Mouse (Mus musculus) C2C12 (cell line): ENCODE data around the gene Paqr7. TPM values are rescaled to one million over a fixed set of nuclear protein-coding genes. Genes with fewer than 3 reads are reported as not detected.

Experiments used
- H3K27me3 ChIP-seq: one replicate; pipeline ENCODE4 v1.6.1; 2011; ENCODE audit not compliant: control insufficient read depth, insufficient read depth, insufficient read length
- H3K36me3 ChIP-seq: one replicate; pipeline ENCODE4 v1.6.1; 2011; ENCODE audit not compliant: control insufficient read depth, insufficient read depth
- H3K4me3 ChIP-seq: one replicate; pipeline ENCODE4 v1.5.1; 2011; ENCODE audit warnings: mild to moderate bottlenecking, control low read depth; ENCODE audit not compliant: poor library complexity, insufficient read depth, severe bottlenecking
- H3K79me2 ChIP-seq: one replicate; pipeline ENCODE4 v1.6.1; 2011; ENCODE audit not compliant: control insufficient read depth, insufficient read depth
- H3K79me3 ChIP-seq: one replicate; pipeline ENCODE4 v1.6.1; 2011; ENCODE audit warnings: low read depth, control low read depth
- H3ac ChIP-seq: one replicate; pipeline ENCODE3; 2011; ENCODE audit warnings: low read depth; ENCODE audit not compliant: control insufficient read depth, insufficient read length
- CEBPB ChIP-seq: IDR thresholded peaks from one replicate; pipeline ENCODE4 v1.6.1; 2011; ENCODE audit warnings: low read depth, mild to moderate bottlenecking, control low read depth, moderate library complexity
- CTCF ChIP-seq: IDR thresholded peaks from one replicate; pipeline ENCODE4 v1.5.1; 2011; ENCODE audit not compliant: control insufficient read depth, insufficient read depth, insufficient read length
- FOSL1 ChIP-seq: IDR thresholded peaks from one replicate; pipeline ENCODE4 v1.8.0; 2011; ENCODE audit warnings: mild to moderate bottlenecking, low read length; ENCODE audit not compliant: poor library complexity, insufficient read depth, severe bottlenecking
- MAX ChIP-seq: IDR thresholded peaks from one replicate; pipeline ENCODE4 v1.6.1; 2011; ENCODE audit warnings: mild to moderate bottlenecking, control low read depth
- MYOD1 ChIP-seq: IDR thresholded peaks from one replicate; pipeline ENCODE4 v1.6.1; 2011; ENCODE audit warnings: low read depth; ENCODE audit not compliant: control insufficient read depth, insufficient read length
- MYOG ChIP-seq: IDR thresholded peaks from one replicate; pipeline ENCODE4 v1.6.1; 2011; ENCODE audit not compliant: control insufficient read depth, insufficient read length; ENCODE audit errors: extremely low read depth
- USF1 ChIP-seq: IDR thresholded peaks from one replicate; pipeline ENCODE4 v1.6.1; 2011; ENCODE audit warnings: low read depth, mild to moderate bottlenecking, control low read depth, moderate library complexity
- long read RNA-seq, 2 experiments: library from polyadenylated mRNA; unstranded; transcript quantifications; one replicate each; pipeline ENCODE4 v2.0.0; 2019 to 2020
- polyA plus RNA-seq: library from polyadenylated mRNA; unstranded; fragments of >200 nt; fragmentation: generic; extraction: Trizol; gene quantifications from one replicate; pipeline ENCODE4 v1.2.1, GENCODE M21; 2012; ENCODE audit warnings: missing spikeins

Gene Paqr7
- polyA plus RNA-seq: 5.1 TPM
- long read RNA-seq, experiment 1, partial matches to known transcripts: 0 of 2 reads
- long read RNA-seq, experiment 1, other reads (novel, unspliced or antisense): 1 of 2 reads
- long read RNA-seq, experiment 2, transcript Paqr7-201 (2 exons, 2,351 nt): major isoform, 6 of 9 reads
- long read RNA-seq, experiment 2, partial matches to known transcripts: 1 of 9 reads
- long read RNA-seq, experiment 2, other reads (novel, unspliced or antisense): 0 of 9 reads

DNA sequence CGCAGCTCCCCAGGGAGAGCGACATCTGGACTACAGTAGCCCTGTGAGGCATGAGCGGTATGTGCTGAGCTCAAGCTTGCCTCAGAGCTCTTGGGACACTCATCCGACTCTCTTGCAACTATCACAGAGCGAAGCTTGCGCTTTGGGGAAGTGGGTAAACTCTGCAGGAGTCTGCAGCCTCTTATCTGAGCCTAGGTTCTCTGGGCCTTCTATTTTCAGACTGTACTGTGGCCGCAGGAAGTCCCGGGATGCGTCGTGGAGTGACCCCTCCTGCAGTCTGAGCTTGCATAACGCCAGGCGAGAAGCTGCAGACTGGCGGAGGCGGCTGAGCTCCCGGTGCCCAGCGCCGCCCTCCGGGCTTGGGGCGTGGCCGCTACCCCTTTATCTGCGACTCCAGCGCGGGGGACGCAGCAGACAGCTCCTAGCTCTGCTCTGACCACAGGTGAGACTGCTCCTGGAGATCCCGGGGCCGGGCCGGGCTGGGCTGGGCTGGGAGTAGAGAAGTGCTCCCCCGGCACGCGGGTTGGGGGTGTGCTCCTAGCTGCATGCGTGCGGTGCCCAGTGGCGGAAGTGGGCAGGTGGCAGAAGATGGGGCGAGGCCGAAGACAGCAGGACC lies at the start of gene Paqr7:
Paqr7 (plus strand) TSS at position 103 of the 616 bp plus-strand sequence.
- Histone ChIP-seq H3K27me3 (no peaks in the 10 kb centered on the region), H3K79me3 (no peaks in the 10 kb centered on the region), H3K36me3 (no peaks in the 10 kb centered on the region), H3K79me2 (no peaks in the 10 kb centered on the region), H3ac (peak within 1 kb of the TSS; percentile 34), H3K4me3 (peak within 1 kb of the TSS; percentile 18)
- TF ChIP-seq CTCF (no peak), MYOD1 (no peak), MAX (no peak), USF1 (no peak), CEBPB (no peak)

DNA sequence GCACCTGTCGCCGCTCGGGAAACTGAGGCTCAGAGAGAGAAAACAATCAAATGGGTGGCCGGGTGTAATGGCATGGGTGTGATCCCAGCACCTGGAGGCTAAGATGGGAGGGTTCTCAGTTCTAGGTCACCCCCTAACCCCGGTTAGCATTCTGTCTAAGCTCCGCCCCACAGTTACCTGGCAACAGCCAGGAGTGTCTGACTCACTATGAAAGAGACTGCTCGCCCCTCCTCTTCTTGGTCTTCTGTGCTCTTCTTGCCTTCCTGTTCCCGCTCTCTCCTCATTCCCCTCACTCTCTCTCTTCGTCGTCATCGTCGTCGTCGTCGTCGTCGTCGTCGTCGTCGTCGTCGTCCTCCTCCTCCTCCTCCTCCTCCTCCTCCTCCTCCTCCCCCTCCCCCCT lies 48.5 kb upstream of the Paqr7 start:
- Histone ChIP-seq H3K4me3 (no peak overlapping the region), H3K27me3 (peaks cover 30% of the 10 kb centered on the region), H3K79me2 (no peaks in the 10 kb centered on the region)

GRCm38 (mm10) chr4:134449595-134450391 lies 46.7 kb upstream of the Paqr7 start:
- no peaks in the 10 kb centered on the region for H3K79me3 ChIP-seq
- TF ChIP-seq FOSL1: no peak
- no peak for TF ChIP-seq MAX
- no peak for TF ChIP-seq USF1
- TF ChIP-seq MYOD1: no peak
- no peak for TF ChIP-seq MYOG
- no peak for TF ChIP-seq CEBPB
- peaks cover 43% of the 10 kb centered on the region for H3K27me3 ChIP-seq
- no peaks in the 10 kb centered on the region for H3K79me2 ChIP-seq
- no peak overlapping the region for H3K4me3 ChIP-seq
- H3K36me3 ChIP-seq: no peaks in the 10 kb centered on the region
- H3ac ChIP-seq: no peak overlapping the region

More for the DNA sequence above, 48.5 kb upstream of the Paqr7 start:
- TF ChIP-seq MYOG (no peak), FOSL1 (no peak), MYOD1 (no peak), USF1 (no peak), CEBPB (no peak)
- no peak overlapping the region for H3ac ChIP-seq
- H3K79me3 ChIP-seq: no peaks in the 10 kb centered on the region
- no peaks in the 10 kb centered on the region for H3K36me3 ChIP-seq

GRCm38 (mm10) chr4:134450392-134451195 lies 45.9 kb upstream of the Paqr7 start:
- H3K27me3 ChIP-seq: peaks cover 47% of the 10 kb centered on the region
- no peaks in the 10 kb centered on the region for H3K36me3 ChIP-seq
- H3K4me3 ChIP-seq: no peak overlapping the region

DNA sequence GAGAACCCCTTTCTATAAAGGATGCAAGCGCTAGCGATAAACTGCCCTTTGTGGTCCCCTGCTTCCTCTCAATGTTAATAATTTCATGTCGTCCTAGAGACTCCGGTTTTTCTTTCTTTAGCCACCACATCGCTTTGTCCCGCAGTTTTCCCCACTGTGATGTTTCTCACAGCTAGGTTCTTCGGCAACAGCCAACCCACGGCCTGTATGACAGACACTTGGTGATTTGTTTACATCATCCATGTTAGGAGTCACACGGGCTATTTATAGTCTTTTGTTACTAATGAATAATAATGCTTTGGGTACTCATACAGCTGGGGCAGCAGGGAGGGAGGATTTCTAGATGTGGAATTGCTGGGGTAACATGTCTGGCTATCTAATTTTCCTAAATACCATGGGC lies 45.0 kb upstream of the Paqr7 start:
- Histone ChIP-seq H3K36me3 (no peaks in the 10 kb centered on the region), H3K79me3 (no peaks in the 10 kb centered on the region), H3ac (no peak overlapping the region), H3K79me2 (no peaks in the 10 kb centered on the region), H3K27me3 (peaks cover 47% of the 10 kb centered on the region), H3K4me3 (no peak overlapping the region)
- no peak for TF ChIP-seq USF1
- TF ChIP-seq FOSL1: no peak
- TF ChIP-seq CEBPB: no peak
- no peak for TF ChIP-seq MAX
- no peak for TF ChIP-seq CTCF
- TF ChIP-seq MYOD1: no peak
- TF ChIP-seq MYOG: no peak

More at GRCm38 (mm10) chr4:134450392-134451195, 45.9 kb upstream of the Paqr7 start:
- Histone ChIP-seq H3K79me2 (no peaks in the 10 kb centered on the region), H3K79me3 (no peaks in the 10 kb centered on the region), H3ac (no peak overlapping the region)
- TF ChIP-seq FOSL1 (no peak), MYOD1 (no peak), CEBPB (no peak), CTCF (no peak), MAX (no peak), MYOG (no peak)
